Mouse (Mus musculus): ENCODE measurements at regions not wholly inside any gene's neighbourhood (a gene's known extent, or its start where the extent isn't known, plus 50 kb on each side); places are given as distances from the start of the nearest gene placed in this dataset.

GRCm38 (mm10) chr15:11742820-11743219, 164.3 kb downstream of the Npr3 start:
- ATAC-seq (ENCODE audit: insufficient number of reproducible peaks, insufficient read depth, low FRiP score, low TSS enrichment, low read depth): no peak
- peaks cover 44% of the 10 kb centered on the region; the same call in 1 of the 2 replicates for H3K27me3 ChIP-seq
- no peak overlapping the region for H3K27ac ChIP-seq
- H3K4me2 ChIP-seq: no peak overlapping the region
- no peaks in the 10 kb centered on the region for H3K9me3 ChIP-seq
- H3K36me3 ChIP-seq: no peaks in the 10 kb centered on the region
- H3K4me3 ChIP-seq (replicated peaks): no peak overlapping the region
- H3K9ac ChIP-seq (replicated peaks): no peak overlapping the region
- 62% methylated on average over 7 of the region's 7 CpGs for WGBS
- peaks cover 14% of the 10 kb centered on the region for H3K4me1 ChIP-seq (replicated peaks)

DNA sequence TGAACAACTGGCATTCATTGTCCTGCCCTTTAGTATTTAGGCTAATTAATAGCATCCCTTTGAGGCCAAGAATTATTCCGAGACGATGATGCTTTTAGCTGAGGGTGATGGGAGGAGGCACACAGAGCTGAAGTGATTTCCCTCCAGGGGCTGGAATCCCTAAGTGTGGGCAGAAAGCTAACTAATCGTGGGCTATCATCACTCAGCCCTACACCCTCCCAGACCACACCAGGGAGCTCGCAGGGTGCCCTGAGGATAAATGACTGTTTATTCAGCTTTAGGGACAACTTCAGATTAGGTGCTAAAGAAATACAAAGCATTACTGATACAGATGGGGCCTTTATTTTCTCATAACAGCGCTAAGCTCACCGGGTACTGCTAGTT, 164.7 kb downstream of the Npr3 start:
- no peak overlapping the region for H3K9ac ChIP-seq (replicated peaks)
- ATAC-seq (ENCODE audit: insufficient number of reproducible peaks, insufficient read depth, low FRiP score, low TSS enrichment, low read depth): no peak
- no peak overlapping the region for H3K27ac ChIP-seq
- WGBS: 12% methylated on average over 6 of the region's 6 CpGs
- no peaks in the 10 kb centered on the region for H3K9me3 ChIP-seq
- no peak overlapping the region for H3K4me3 ChIP-seq (replicated peaks)
- peaks cover 44% of the 10 kb centered on the region; the same call in 1 of the 2 replicates for H3K27me3 ChIP-seq
- H3K36me3 ChIP-seq: no peaks in the 10 kb centered on the region
- H3K4me1 ChIP-seq (replicated peaks): peaks cover 14% of the 10 kb centered on the region
- H3K4me2 ChIP-seq: peak overlapping the region; percentile 50

DNA sequence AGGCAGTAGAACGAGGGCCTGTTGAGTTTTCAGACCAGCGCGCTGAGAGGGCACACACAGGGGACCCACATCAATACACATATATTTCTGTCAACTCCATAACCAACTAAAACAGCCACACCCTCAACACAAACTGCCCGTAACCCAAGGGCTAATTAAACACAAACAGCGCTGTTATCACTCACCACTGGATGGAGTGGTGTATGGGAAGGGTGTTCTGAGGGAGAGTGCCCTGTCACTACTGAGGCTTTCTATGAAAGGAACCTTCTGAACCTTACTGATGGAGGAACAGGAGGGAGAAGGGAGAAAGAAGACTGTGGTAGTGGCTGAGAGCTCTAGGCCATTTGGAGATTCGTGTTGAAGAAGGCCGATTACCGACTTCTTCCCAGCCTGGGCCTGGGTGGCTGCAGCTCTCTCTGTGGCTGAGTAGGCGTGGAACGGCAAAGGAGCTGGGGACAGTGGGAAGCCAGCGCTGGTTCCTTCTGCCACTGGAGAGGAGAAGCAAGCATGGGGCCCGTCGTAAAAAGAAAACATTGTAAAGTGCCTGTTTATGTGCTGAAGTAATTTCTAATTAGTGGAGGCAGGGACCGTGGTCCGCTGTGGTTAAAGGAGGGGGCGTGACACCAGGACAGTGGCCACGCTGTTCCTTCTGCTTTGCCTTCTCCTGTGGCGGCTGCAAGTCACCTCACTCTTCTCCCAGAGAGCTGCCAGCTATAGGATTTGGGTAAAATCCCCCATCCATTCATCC, 165.3 kb downstream of the Npr3 start:
- 0 out of 2 replicates have a peak, but pooled peaks have one; percentile 63 for ATAC-seq (ENCODE audit: insufficient number of reproducible peaks, insufficient read depth, low FRiP score, low TSS enrichment, low read depth)
- no peaks in the 10 kb centered on the region for H3K36me3 ChIP-seq
- no peak overlapping the region; the same call in 1 of the 2 replicates for H3K4me3 ChIP-seq (replicated peaks)
- H3K9me3 ChIP-seq: no peaks in the 10 kb centered on the region
- no peak overlapping the region for H3K9ac ChIP-seq (replicated peaks)
- peaks cover 14% of the 10 kb centered on the region for H3K4me1 ChIP-seq (replicated peaks)
- peak overlapping the region; percentile 50 for H3K4me2 ChIP-seq
- H3K27ac ChIP-seq: no peak overlapping the region
- peaks cover 49% of the 10 kb centered on the region for H3K27me3 ChIP-seq
- 20% methylated on average over 18 of the region's 18 CpGs for WGBS

- peaks cover 14% of the 10 kb centered on the region for H3K4me1 ChIP-seq (replicated peaks)
- peaks cover 27% of the 10 kb centered on the region for H3K27me3 ChIP-seq
- ATAC-seq (ENCODE audit: insufficient number of reproducible peaks, insufficient read depth, low FRiP score, low TSS enrichment, low read depth): no peak
- no peaks in the 10 kb centered on the region for H3K36me3 ChIP-seq
- no peak overlapping the region for H3K9ac ChIP-seq (replicated peaks)
- H3K4me3 ChIP-seq (replicated peaks): no peak overlapping the region
- H3K27ac ChIP-seq: no peak overlapping the region
- no peaks in the 10 kb centered on the region for H3K9me3 ChIP-seq
- 77% methylated on average over 4 of the region's 4 CpGs for WGBS
- H3K4me2 ChIP-seq: no peak overlapping the region
Observed at GRCm38 (mm10) chr15:11737436-11738000, 169.6 kb downstream of the Npr3 start.

DNA sequence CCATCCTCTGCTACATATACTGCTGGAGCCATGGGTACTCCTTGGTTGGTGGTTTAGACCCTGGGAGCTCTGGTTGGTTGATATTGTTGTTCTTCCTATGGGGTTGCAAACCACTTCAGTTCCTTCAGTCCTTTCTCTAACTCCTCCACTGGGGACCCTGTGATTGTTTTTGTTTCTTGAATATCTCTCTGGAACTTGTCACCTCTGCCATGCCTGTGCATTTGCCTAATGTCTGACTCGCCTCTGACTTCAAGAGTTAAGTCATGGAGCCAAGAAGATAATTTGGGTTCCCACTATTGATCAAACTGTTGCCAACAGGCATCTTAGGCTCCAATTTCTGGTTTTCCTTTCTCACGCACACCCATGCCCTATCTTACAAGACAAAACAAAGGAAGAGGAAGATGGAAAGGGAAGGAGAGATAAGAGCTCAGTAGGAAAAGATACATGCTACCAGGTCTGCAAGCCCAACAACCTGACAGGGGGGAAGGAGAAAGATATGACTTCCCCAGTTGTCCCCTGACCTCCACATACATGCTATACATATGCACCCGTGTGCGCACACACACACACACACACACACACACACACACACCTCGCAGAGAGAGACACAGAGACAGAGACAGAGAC, 172.3 kb downstream of the Npr3 start:
- Histone ChIP-seq H3K4me1 (replicated peaks) (no peaks in the 10 kb centered on the region), H3K4me3 (replicated peaks) (no peak overlapping the region), H3K9me3 (no peaks in the 10 kb centered on the region), H3K4me2 (no peak overlapping the region), H3K27ac (no peak overlapping the region), H3K27me3 (peaks cover 13% of the 10 kb centered on the region), H3K36me3 (no peaks in the 10 kb centered on the region), H3K9ac (replicated peaks) (no peak overlapping the region)
- ATAC-seq (ENCODE audit: insufficient number of reproducible peaks, insufficient read depth, low FRiP score, low TSS enrichment, low read depth): no peak
- 91% methylated on average over 5 of the region's 5 CpGs for WGBS

- Histone ChIP-seq H3K4me1 (replicated peaks) (no peaks in the 10 kb centered on the region), H3K9ac (replicated peaks) (no peak overlapping the region), H3K4me2 (no peak overlapping the region), H3K27me3 (no peaks in the 10 kb centered on the region; the same call in 1 of the 2 replicates), H3K27ac (no peak overlapping the region), H3K36me3 (no peaks in the 10 kb centered on the region), H3K9me3 (no peaks in the 10 kb centered on the region), H3K4me3 (replicated peaks) (no peak overlapping the region)
- WGBS: 47% methylated on average over 3 of the region's 3 CpGs
- ATAC-seq (ENCODE audit: insufficient number of reproducible peaks, insufficient read depth, low FRiP score, low TSS enrichment, low read depth): no peak
Observed at GRCm38 (mm10) chr15:11729381-11729780, 177.7 kb downstream of the Npr3 start.

- Histone ChIP-seq H3K27me3 (no peaks in the 10 kb centered on the region; the same call in 1 of the 2 replicates), H3K27ac (no peak overlapping the region), H3K4me1 (replicated peaks) (no peaks in the 10 kb centered on the region), H3K9ac (replicated peaks) (no peak overlapping the region), H3K4me3 (replicated peaks) (no peak overlapping the region), H3K9me3 (no peaks in the 10 kb centered on the region), H3K36me3 (no peaks in the 10 kb centered on the region), H3K4me2 (no peak overlapping the region)
- ATAC-seq (ENCODE audit: insufficient number of reproducible peaks, insufficient read depth, low FRiP score, low TSS enrichment, low read depth): no peak
- WGBS: 91% methylated on average over 10 of the region's 10 CpGs
Observed at GRCm38 (mm10) chr15:11725620-11726530, 181.2 kb downstream of the Npr3 start.

- no peak overlapping the region for H3K9ac ChIP-seq (replicated peaks)
- no peaks in the 10 kb centered on the region for H3K36me3 ChIP-seq
- H3K4me1 ChIP-seq (replicated peaks): no peaks in the 10 kb centered on the region
- WGBS: 70% methylated on average over 4 of the region's 4 CpGs
- H3K9me3 ChIP-seq: no peaks in the 10 kb centered on the region
- H3K27me3 ChIP-seq: no peaks in the 10 kb centered on the region
- H3K27ac ChIP-seq: no peak overlapping the region
- no peak overlapping the region for H3K4me3 ChIP-seq (replicated peaks)
- H3K4me2 ChIP-seq: no peak overlapping the region
- no peak for ATAC-seq (ENCODE audit: insufficient number of reproducible peaks, insufficient read depth, low FRiP score, low TSS enrichment, low read depth)
Observed at GRCm38 (mm10) chr15:11720645-11721044, 186.4 kb downstream of the Npr3 start.

- Histone ChIP-seq H3K4me2 (no peak overlapping the region), H3K27me3 (no peaks in the 10 kb centered on the region), H3K4me3 (replicated peaks) (no peak overlapping the region), H3K36me3 (no peaks in the 10 kb centered on the region), H3K27ac (no peak overlapping the region), H3K4me1 (replicated peaks) (no peaks in the 10 kb centered on the region), H3K9me3 (no peaks in the 10 kb centered on the region), H3K9ac (replicated peaks) (no peak overlapping the region)
- ATAC-seq (ENCODE audit: insufficient number of reproducible peaks, insufficient read depth, low FRiP score, low TSS enrichment, low read depth): no peak
- 90% methylated on average over 11 of the region's 11 CpGs for WGBS
Observed at GRCm38 (mm10) chr15:11716168-11716842, 190.8 kb downstream of the Npr3 start.

GRCm38 (mm10) chr15:11712481-11713274, 194.4 kb downstream of the Npr3 start:
- H3K27me3 ChIP-seq: peaks cover 5% of the 10 kb centered on the region; the same call in 1 of the 2 replicates
- ATAC-seq (ENCODE audit: insufficient number of reproducible peaks, insufficient read depth, low FRiP score, low TSS enrichment, low read depth): no peak
- H3K27ac ChIP-seq: no peak overlapping the region
- no peaks in the 10 kb centered on the region for H3K4me1 ChIP-seq (replicated peaks)
- H3K9me3 ChIP-seq: no peaks in the 10 kb centered on the region
- no peaks in the 10 kb centered on the region for H3K36me3 ChIP-seq
- H3K9ac ChIP-seq (replicated peaks): no peak overlapping the region
- H3K4me3 ChIP-seq (replicated peaks): no peak overlapping the region
- no peak overlapping the region for H3K4me2 ChIP-seq
- 64% methylated on average over 16 of the region's 16 CpGs for WGBS
